In genomic region chr7:35214442-35215222, GRCm38 (mm10) we compare ENCODE assay signal across 10 mouse cellular contexts. TPM values are rescaled to one million over a fixed set of nuclear protein-coding genes. Genes with fewer than 3 reads are reported as not detected.
A peak's percentile ranks its signal among the peaks of the same experiment; 100 is the strongest.
DNase-seq lines count a peak whose midpoint lies in the region; ATAC-seq and TF ChIP-seq lines count a peak whose summit lies in the region.
"Had no signal": no experiment of that assay in that cellular context is flagged by ENCODE, and none has a peak within 500 bp of the region (broad histone marks: within the 10 kb centered on the region; RNA-seq: fewer than 3 reads in every experiment).

No protein-coding gene starts in this region.

- 0 out of 2 replicates have a peak, but pooled peaks cover 4% of the 10 kb centered on the region for H3K27me3 ChIP-seq in kidney, embryonic 15.5 days
- H3K27me3 ChIP-seq in forebrain, embryonic 11.5 days (ENCODE audit: control insufficient read depth, insufficient read depth, low read length): 0 out of 2 replicates have a peak, but pooled peaks cover 2% of the 10 kb centered on the region

- DNase-seq in kidney, postnatal 25 days: no peak
- peak; percentile 77 for DNase-seq in forebrain, embryonic 11.5 days (ENCODE audit: low spot score)
- peak; percentile 43 to 57 for DNase-seq in kidney, postnatal 4 days
- no peak for DNase-seq in frontal cortex, postnatal 10 days (ENCODE audit: low spot score in 2 of 2)
- DNase-seq in testis, postnatal 10 days (ENCODE audit: low spot score): no peak

- peak overlapping the region; percentile 76 for H3K27ac ChIP-seq in kidney, embryonic 15.5 days
- no peak overlapping the region for H3K27ac ChIP-seq in bone marrow macrophage, adult 2 months (ENCODE audit: insufficient read depth, low read depth, low read length)
- peak overlapping the region; percentile 72 for H3K27ac ChIP-seq in forebrain, embryonic 11.5 days (ENCODE audit: low read depth, low read length)
- no peak overlapping the region for H3K27ac ChIP-seq in olfactory bulb, adult 2 months (ENCODE audit: insufficient read depth, low read depth, low read length)
- H3K27ac ChIP-seq: macrophage had no signal

- WGBS in kidney, embryonic 15.5 days: under 1% methylated on average over 63 of the region's 79 CpGs
- WGBS in forebrain, embryonic 11.5 days: 0% methylated on average over 64 of the region's 79 CpGs
- WGBS in olfactory bulb, adult 2 months: 6% methylated on average over 75 of the region's 79 CpGs

- ATAC-seq in kidney, embryonic 15.5 days (replicated peaks; ENCODE audit: low FRiP score): peak; percentile 68
- peak; percentile 40 for ATAC-seq in forebrain, embryonic 11.5 days (replicated peaks; ENCODE audit: low FRiP score)

- H3K9ac ChIP-seq in kidney, embryonic 15.5 days: peak overlapping the region; percentile 66
- peak overlapping the region; percentile 94 for H3K9ac ChIP-seq in forebrain, embryonic 11.5 days (ENCODE audit: low read length)

- H3K4me3 ChIP-seq in kidney, embryonic 15.5 days (replicated peaks): peak overlapping the region; percentile 74
- peak overlapping the region; percentile 46 for H3K4me3 ChIP-seq in bone marrow macrophage, adult 2 months (ENCODE audit: insufficient read depth, low read length)
- peak overlapping the region; percentile 81 for H3K4me3 ChIP-seq in forebrain, embryonic 11.5 days (ENCODE audit: low read depth, low read length)
- H3K4me3 ChIP-seq in olfactory bulb, adult 2 months (ENCODE audit: insufficient read depth, low read depth, low read length): peak overlapping the region; percentile 47

- H3K36me3 ChIP-seq in kidney, embryonic 15.5 days: peaks cover 5% of the 10 kb centered on the region; the same call in 1 of the 2 replicates
- H3K36me3 ChIP-seq in forebrain, embryonic 11.5 days (ENCODE audit: control insufficient read depth, insufficient read depth, low read length): peaks cover 8% of the 10 kb centered on the region

- H3K4me1 ChIP-seq in kidney, embryonic 15.5 days: peaks cover 18% of the 10 kb centered on the region
- no peaks in the 10 kb centered on the region for H3K4me1 ChIP-seq in bone marrow macrophage, adult 2 months (ENCODE audit: control insufficient read depth, insufficient read depth, low read length)
- peaks cover 11% of the 10 kb centered on the region for H3K4me1 ChIP-seq in forebrain, embryonic 11.5 days (replicated peaks; ENCODE audit: control insufficient read depth, insufficient read depth, low read length)
- H3K4me1 ChIP-seq in olfactory bulb, adult 2 months (ENCODE audit: control insufficient read depth, insufficient read depth, low read length): 0 out of 2 replicates have a peak, but pooled peaks cover 6% of the 10 kb centered on the region

- no peaks in the 10 kb centered on the region for H3K9me3 ChIP-seq in kidney, embryonic 15.5 days (replicated peaks)
- H3K9me3 ChIP-seq in forebrain, embryonic 11.5 days (ENCODE audit: control insufficient read depth, low read length): no peaks in the 10 kb centered on the region

- no peak for TF ChIP-seq CTCF in bone marrow macrophage, adult 2 months (IDR thresholded peaks at IDR 0.05; ENCODE audit: low read depth, low read length)
- TF ChIP-seq CTCF in olfactory bulb, adult 2 months (IDR thresholded peaks at IDR 0.05; ENCODE audit: insufficient read depth, low read depth, low read length): no peak

- H3K4me2 ChIP-seq in kidney, embryonic 15.5 days: peak overlapping the region; percentile 91
- H3K4me2 ChIP-seq in forebrain, embryonic 11.5 days (ENCODE audit: low read depth, low read length, severe bottlenecking): peak overlapping the region; percentile 61

- no peak for TF ChIP-seq POLR2A in bone marrow macrophage, adult 2 months (IDR thresholded peaks at IDR 0.05; ENCODE audit: borderline replicate concordance, low read depth, low read length)
- TF ChIP-seq POLR2A in olfactory bulb, adult 2 months (IDR thresholded peaks at IDR 0.05; ENCODE audit: insufficient read depth, low read depth, low read length): no peak

RNA-seq across cellular contexts. Expression of gene Lrp3, which starts 0.7 kb away (rescaled TPM):
- polyA plus RNA-seq in kidney, embryonic 15.5 days (2015; fragmentation: Nextera tagmentation; extraction: Ambion mirVana): 5.2 and 6.3 TPM in 2 replicates
- 0.20 TPM in 1 of 2 replicates, not detected in the other for polyA plus RNA-seq in bone marrow macrophage, adult 2 months (2012; ENCODE audit: insufficient read depth, insufficient read length, missing spikeins)
- 18.6 and 19.1 TPM in 2 replicates for polyA plus RNA-seq in forebrain, embryonic 11.5 days (2014; fragmentation: Nextera tagmentation; extraction: Ambion mirVana)
- not detected in 2 replicates for polyA plus RNA-seq in olfactory bulb, adult 2 months (2012; ENCODE audit: insufficient read depth, insufficient read length, low replicate concordance, missing spikeins)
- polyA plus RNA-seq: macrophage had no signal

RNA-seq across cellular contexts. Expression of gene Slc7a10, which starts 28.4 kb away (rescaled TPM):
- polyA plus RNA-seq in kidney, embryonic 15.5 days (2015; fragmentation: Nextera tagmentation; extraction: Ambion mirVana): 1.1 and 2.4 TPM in 2 replicates
- polyA plus RNA-seq in bone marrow macrophage, adult 2 months (2012; ENCODE audit: insufficient read depth, insufficient read length, missing spikeins): not detected in 2 replicates
- polyA plus RNA-seq in forebrain, embryonic 11.5 days (2014; fragmentation: Nextera tagmentation; extraction: Ambion mirVana): 0.67 and 1.0 TPM in 2 replicates
- not detected in 2 replicates for polyA plus RNA-seq in olfactory bulb, adult 2 months (2012; ENCODE audit: insufficient read depth, insufficient read length, low replicate concordance, missing spikeins)
- polyA plus RNA-seq: macrophage, Patski had no signal

Comparison
In these comparisons a context has a peak if more than half of its experiments do, and no peak if none do; other contexts are left out.
1. DNase-seq: peak in forebrain, embryonic 11.5 days (single experiment) and kidney, postnatal 4 days (2 of 2); none in kidney, postnatal 25 days (0 of 2), frontal cortex, postnatal 10 days (0 of 2) and testis, postnatal 10 days (single experiment).
2. H3K27ac ChIP-seq: peak in kidney, embryonic 15.5 days (single experiment) and forebrain, embryonic 11.5 days (single experiment); none in bone marrow macrophage, adult 2 months (single experiment) and olfactory bulb, adult 2 months (single experiment).
3. Peak in every context shown above with its lines, with median percentiles within 50 percentile points of each other: H3K4me3 ChIP-seq.